Mouse (Mus musculus) monocyte, adult 5-6 weeks (primary cell): ENCODE results near the gene Sec14l3. TPM values are rescaled to one million over a fixed set of nuclear protein-coding genes. Genes with fewer than 3 reads are reported as not detected.
"Not testable (repeated sequence)": the region's sequence is repeated elsewhere in the genome, so short reads cannot be mapped to it uniquely, and the experiment has no call there.

Experiments used
- ATAC-seq: fragments of 153-309, 156-312 bp; replicated peaks from 2 replicates; pipeline ENCODE4 v1.8.0; 2017; ENCODE audit warnings: mild to moderate bottlenecking; ENCODE audit not compliant: low TSS enrichment, insufficient number of reproducible peaks, severe bottlenecking, poor library complexity, low FRiP score
- total RNA-seq: library from RNA; stranded (forward); fragments of 200-1000, 200-491, 200-594 nt; gene quantifications from 3 replicates; pipeline ENCODE4 v1.2.3, GENCODE M21; 2017

Sec14l3 gene
- total RNA-seq, 1 experiment from 2014 or later, result not detected

DNA sequence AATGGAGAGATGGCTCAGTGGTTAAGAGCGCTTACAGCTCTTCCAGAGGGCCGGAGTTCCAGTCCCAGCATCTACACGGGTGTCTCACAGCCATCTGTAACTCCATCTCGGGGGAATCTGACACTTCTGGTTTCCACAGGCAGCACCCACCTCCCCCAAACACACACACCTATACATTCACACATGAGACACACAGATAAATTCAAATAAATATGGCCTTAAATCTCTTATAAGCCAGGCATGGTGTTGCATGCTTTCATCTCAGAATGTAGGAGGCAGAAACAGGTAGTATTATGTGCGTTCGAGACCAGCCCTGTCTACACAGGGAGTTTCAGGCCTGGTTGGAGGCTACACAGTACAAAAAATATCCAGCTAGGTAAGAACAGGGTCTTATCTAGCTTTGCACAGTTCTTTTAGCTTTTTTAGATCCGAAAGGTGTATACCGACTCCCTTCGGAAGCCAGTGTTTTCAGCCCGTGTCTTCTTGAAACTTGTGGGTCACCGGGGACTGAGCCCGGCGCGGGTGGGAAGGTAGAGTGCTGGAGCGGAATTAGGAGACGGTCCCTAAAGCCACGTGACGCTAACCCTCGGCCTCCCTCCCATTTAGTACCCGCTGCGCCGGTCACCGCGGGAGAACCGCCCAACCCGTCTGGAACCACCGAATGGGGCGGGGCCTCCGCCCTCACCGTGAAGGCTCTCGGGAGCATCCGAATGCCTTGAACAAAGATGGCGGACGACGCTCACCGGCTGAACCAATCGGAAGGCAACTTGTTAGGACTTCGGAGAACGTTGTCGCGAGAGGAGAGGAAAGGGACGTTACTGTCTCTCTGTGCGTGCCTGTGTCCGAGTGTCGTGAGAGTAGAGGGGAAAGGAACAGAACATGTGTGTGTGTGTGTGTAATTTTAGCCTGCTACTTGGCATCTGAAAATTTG, 31.7 kb downstream of the Sec14l3 start:
- peak; percentile 92 for ATAC-seq

DNA sequence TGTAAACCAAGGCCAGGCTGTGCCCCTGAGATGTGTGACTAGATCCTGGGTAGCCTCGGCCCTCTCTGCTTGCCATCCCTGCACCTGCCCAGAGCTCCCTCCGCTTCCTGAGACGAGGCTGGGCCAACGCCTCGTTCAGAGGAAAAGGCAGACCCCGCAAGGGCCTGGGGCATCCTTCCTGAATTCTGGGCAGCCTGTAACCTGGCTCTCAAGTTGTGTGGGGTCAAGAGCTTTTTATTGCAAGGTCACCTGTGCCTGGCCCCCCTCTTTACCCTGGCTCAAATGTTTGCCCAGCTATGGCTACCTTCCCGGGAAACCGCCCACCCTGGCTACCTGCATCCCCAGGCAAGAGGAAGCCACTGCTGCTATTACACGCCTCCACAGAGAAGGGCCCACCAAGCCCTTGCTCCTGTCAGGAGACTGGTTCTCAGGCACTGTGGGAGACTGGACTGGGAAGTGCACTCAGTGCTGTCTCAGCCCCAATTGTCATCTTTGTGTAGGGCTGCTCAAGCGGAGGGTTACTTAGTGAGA, 32.5 kb downstream of the Sec14l3 start:
- no peak for ATAC-seq

GRCm38 (mm10) chr11:4098120-4098519, 33.5 kb downstream of the Sec14l3 start:
- ATAC-seq, result no peak

DNA sequence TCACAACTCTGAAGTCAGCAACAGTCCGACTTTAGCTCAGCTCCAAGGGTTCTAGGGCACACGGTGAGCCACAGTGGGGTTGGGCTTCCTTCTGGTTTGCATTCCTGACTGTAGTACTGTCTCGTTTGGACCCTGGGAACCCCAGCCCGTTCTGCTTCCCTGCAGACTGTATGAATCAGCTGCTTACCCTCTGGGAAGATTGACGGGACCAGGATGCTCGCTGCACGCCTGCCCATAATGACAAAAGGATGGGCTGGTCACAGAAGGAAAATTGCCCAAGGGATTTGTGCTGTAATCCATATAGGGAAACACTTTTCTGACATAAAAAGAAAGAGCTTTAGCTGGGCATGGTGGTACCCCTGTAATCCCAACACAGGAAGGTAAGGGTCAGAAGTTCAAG, 34.2 kb downstream of the Sec14l3 start:
- ATAC-seq, result no peak

GRCm38 (mm10) chr11:4099447-4099846, 34.8 kb downstream of the Sec14l3 start:
- no peak for ATAC-seq

- ATAC-seq, result no peak
Observed at GRCm38 (mm10) chr11:4101851-4102250, 37.2 kb downstream of the Sec14l3 start.

DNA sequence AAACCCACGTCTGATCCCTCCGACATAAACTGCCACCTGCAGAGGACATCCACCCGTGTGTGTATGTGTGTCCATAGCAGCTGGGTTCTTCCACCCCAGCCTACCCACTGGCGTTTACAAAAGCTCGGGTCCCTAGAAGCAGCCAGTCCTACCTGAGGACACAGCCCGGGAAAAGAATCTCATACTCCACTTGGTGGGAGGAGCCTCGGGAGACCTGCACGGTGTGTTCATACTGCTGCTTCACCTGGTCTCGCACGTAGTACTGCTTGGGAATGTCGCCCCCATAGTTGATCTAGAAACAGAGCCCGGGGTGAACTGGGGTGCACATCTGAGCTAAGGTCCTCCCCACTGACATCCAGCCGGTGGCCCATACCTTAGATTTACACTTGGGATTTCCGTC, 38.9 kb downstream of the Sec14l3 start:
- no peak for ATAC-seq

- ATAC-seq, result no peak
Observed at GRCm38 (mm10) chr11:4104989-4105388, 40.3 kb downstream of the Sec14l3 start.

DNA sequence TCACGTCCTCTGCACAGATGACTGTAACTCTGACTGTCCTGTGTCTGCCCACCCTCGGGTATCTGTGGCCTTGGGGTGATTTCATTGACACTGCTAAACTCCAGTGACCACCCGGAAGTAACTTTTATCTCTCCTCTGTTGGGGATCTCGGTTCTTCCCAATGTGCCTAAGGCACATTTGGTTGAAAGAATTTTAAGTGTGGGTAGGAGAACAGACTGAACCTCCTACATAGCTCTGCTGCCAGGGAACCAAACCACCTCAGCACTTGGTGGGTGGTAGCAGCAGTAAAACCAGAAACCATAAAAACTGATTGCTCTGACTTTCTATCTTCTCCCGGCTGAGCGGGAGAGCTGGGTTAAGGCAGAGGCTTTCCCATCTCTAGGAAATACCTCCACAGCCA, 40.8 kb downstream of the Sec14l3 start:
- no peak for ATAC-seq

DNA sequence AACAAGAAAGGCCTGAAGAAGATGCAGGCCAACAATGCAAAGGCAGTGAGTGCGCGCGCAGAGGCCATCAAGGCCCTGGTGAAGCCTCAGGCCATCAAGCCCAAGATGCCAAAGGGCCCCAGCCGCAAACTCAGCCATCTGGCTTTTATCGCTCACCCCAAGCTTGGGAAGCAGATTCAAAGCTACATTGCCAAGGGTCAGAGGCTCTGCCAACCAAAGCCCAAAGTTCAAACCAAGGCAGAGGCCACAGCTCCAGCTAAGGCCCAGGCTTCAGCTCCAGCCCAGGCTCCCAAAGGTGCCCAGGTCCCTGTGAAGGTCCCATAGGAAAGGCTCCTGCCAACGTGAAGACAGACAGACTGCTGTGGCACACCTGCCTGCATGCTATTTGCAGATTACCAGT, 43.3 kb downstream of the Sec14l3 start:
- not testable (repeated sequence) for ATAC-seq

DNA sequence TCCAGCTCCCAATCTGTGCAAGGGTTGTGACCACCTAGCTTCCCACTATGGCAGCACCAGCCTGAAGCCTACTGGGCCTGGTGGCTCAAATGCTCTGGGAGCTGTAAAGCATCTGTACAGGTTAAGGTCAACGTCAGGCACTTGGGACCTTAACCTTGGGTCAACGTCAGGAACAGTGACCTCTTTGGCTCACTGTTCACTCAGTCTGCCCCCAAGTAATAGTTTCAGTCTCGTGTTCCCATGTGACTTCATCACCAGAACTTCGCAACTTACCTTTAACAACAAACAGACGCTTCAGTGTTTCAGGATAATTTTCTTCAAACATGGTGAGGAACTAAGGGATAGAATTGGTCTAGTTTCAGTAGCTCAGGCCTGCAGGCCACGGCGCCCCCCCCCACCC, 44.0 kb downstream of the Sec14l3 start:
- no peak for ATAC-seq

DNA sequence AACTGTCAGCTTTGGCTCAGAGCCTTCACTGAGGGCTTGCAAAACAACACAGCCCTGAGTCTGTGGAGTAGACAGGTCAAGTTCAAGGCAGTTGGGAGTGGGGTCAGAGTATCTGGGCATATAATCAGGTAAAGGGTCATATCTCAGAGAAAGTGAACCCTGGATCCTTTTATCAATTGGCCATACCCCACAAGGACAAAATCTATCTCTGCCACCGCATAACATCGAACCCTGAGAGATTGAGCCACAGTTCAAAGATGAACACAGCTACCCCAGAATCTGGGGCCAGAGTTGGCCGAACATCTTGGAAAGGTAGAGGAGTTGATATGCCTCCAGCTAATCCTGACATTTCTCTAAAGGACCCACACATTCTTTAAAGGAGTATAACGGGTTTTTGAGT, 47.4 kb downstream of the Sec14l3 start:
- no peak for ATAC-seq

- ATAC-seq, result no peak
Observed at GRCm38 (mm10) chr11:4112861-4113260, 48.2 kb downstream of the Sec14l3 start.

DNA sequence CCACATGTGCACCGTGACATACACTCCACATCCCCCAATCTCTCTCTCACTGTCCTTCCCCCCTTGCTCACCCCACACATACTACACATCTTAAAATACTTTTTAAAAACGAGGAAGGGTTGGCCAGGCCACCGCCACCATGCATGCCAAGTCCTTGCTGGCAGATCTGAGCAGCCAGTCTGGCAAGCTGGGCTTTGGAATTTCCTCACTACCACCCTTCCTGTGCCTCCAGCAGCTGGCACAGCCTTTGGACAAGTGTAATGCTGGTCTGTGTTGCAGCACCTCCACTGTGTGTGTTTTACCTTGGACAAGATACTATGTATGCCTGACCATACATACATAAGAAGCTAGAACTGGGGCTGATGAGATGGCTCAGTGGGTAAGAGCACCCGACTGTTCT, 48.9 kb downstream of the Sec14l3 start:
- ATAC-seq, result no peak

GRCm38 (mm10) chr11:4113970-4114369, 49.3 kb downstream of the Sec14l3 start:
- no peak for ATAC-seq

- ATAC-seq, result not testable (repeated sequence)
Observed at GRCm38 (mm10) chr11:4114541-4114940, 49.9 kb downstream of the Sec14l3 start.

DNA sequence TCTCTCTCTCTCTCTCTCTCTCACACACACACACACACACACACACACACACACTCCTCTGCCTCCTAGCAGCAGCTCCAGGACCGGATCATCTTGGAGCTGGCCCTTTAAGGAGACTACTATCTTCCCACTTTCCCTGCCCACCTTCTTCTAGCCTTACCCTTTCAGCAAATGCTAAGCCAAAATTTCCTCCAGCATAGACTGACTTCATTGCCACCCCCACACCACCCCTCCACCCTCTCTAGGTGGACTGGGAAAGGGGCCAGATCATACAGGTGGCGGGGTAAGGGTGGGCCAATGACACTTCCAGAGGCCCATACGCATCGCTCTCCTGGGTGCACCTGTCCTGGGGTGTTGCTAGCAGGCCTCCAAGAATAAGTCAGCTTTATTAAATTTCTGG, 50.8 kb downstream of the Sec14l3 start:
- ATAC-seq, result no peak

- no peak for ATAC-seq
Observed at GRCm38 (mm10) chr11:4116458-4117141, 52.0 kb downstream of the Sec14l3 start.

- no peak for ATAC-seq
Observed at GRCm38 (mm10) chr11:4117372-4118071, 52.9 kb downstream of the Sec14l3 start.
